Mouse (Mus musculus): ENCODE measurements at regions not wholly inside any gene's neighbourhood (a gene's known extent, or its start where the extent isn't known, plus 50 kb on each side); places are given as distances from the start of the nearest gene placed in this dataset.
A peak's percentile ranks its signal among the peaks of the same experiment; 100 is the strongest.

GRCm38 (mm10) chr11:22626407-22626806 is 114.5 kb downstream of the Tmem17 start:
- no peak for DNase-seq (ENCODE audit: low spot score in 2 of 2)
- Histone ChIP-seq H3K27ac (no peak overlapping the region), H3K4me3 (no peak overlapping the region)
- no peak for TF ChIP-seq CTCF (conservative IDR thresholded peaks at IDR 0.05)

- no peak for DNase-seq (ENCODE audit: low spot score in 2 of 2)
Measured at GRCm38 (mm10) chr11:22628497-22628896, 116.6 kb downstream of the Tmem17 start.

GRCm38 (mm10) chr11:22628979-22629378 is 117.1 kb downstream of the Tmem17 start:
- DNase-seq (ENCODE audit: low spot score in 2 of 2) = no peak
- no peak for TF ChIP-seq CTCF (conservative IDR thresholded peaks at IDR 0.05)
- no peak overlapping the region for H3K4me3 ChIP-seq
- no peak overlapping the region for H3K27ac ChIP-seq

More at GRCm38 (mm10) chr11:22628497-22628896, 116.6 kb downstream of the Tmem17 start:
- no peak for TF ChIP-seq CTCF (conservative IDR thresholded peaks at IDR 0.05)
- Histone ChIP-seq H3K4me3 (no peak overlapping the region), H3K27ac (no peak overlapping the region)

- Histone ChIP-seq H3K27ac (peak overlapping the region; percentile 73), H3K4me3 (peak overlapping the region; percentile 30)
- no peak for TF ChIP-seq CTCF (conservative IDR thresholded peaks at IDR 0.05)
- no peak for DNase-seq (ENCODE audit: low spot score in 2 of 2)
Measured at GRCm38 (mm10) chr11:22629581-22629980, 117.7 kb downstream of the Tmem17 start.

GRCm38 (mm10) chr11:22629991-22630390 is 118.1 kb downstream of the Tmem17 start:
- Histone ChIP-seq H3K27ac (peak overlapping the region; percentile 73), H3K4me3 (peak overlapping the region; percentile 30; the same call in 1 of the 2 replicates)
- DNase-seq (ENCODE audit: low spot score in 2 of 2) = no peak
- TF ChIP-seq CTCF (conservative IDR thresholded peaks at IDR 0.05) = no peak

- TF ChIP-seq CTCF (conservative IDR thresholded peaks at IDR 0.05) = no peak
- peak overlapping the region; percentile 54; the same call in 1 of the 2 replicates for H3K27ac ChIP-seq
- no peak for DNase-seq (ENCODE audit: low spot score in 2 of 2)
- H3K4me3 ChIP-seq = no peak overlapping the region
Measured at GRCm38 (mm10) chr11:22630982-22631381, 119.1 kb downstream of the Tmem17 start.

GRCm38 (mm10) chr11:22631606-22632313 is 119.9 kb downstream of the Tmem17 start:
- no peak for DNase-seq (ENCODE audit: low spot score in 2 of 2)
- TF ChIP-seq CTCF (conservative IDR thresholded peaks at IDR 0.05) = peak; percentile 81
- Histone ChIP-seq H3K4me3 (peak overlapping the region; percentile 23; the same call in 1 of the 2 replicates), H3K27ac (peak overlapping the region; percentile 67)

- peak overlapping the region; percentile 67 for H3K27ac ChIP-seq
- no peak for DNase-seq (ENCODE audit: low spot score in 2 of 2)
- H3K4me3 ChIP-seq = no peak overlapping the region
- no peak for TF ChIP-seq CTCF (conservative IDR thresholded peaks at IDR 0.05)
Measured at GRCm38 (mm10) chr11:22632314-22632700, 120.4 kb downstream of the Tmem17 start.

GRCm38 (mm10) chr11:22632988-22633387 is 121.1 kb downstream of the Tmem17 start:
- no peak for TF ChIP-seq CTCF (conservative IDR thresholded peaks at IDR 0.05)
- H3K27ac ChIP-seq = peak overlapping the region; percentile 67
- H3K4me3 ChIP-seq = no peak overlapping the region
- no peak for DNase-seq (ENCODE audit: low spot score in 2 of 2)

GRCm38 (mm10) chr11:22633961-22634360 is 122.1 kb downstream of the Tmem17 start:
- no peak overlapping the region for H3K27ac ChIP-seq
- no peak overlapping the region for H3K4me3 ChIP-seq
- no peak for DNase-seq (ENCODE audit: low spot score in 2 of 2)
- no peak for TF ChIP-seq CTCF (conservative IDR thresholded peaks at IDR 0.05)

GRCm38 (mm10) chr11:22635021-22635420 is 123.1 kb downstream of the Tmem17 start:
- Histone ChIP-seq H3K4me3 (no peak overlapping the region), H3K27ac (no peak overlapping the region)
- no peak for DNase-seq (ENCODE audit: low spot score in 2 of 2)
- TF ChIP-seq CTCF (conservative IDR thresholded peaks at IDR 0.05) = no peak

- TF ChIP-seq CTCF (conservative IDR thresholded peaks at IDR 0.05) = no peak
- no peak for DNase-seq (ENCODE audit: low spot score in 2 of 2)
- Histone ChIP-seq H3K27ac (peak overlapping the region; percentile 74), H3K4me3 (no peak overlapping the region)
Measured at GRCm38 (mm10) chr11:22636321-22636720, 124.4 kb downstream of the Tmem17 start.

- H3K27ac ChIP-seq = peak overlapping the region; percentile 74
Measured at GRCm38 (mm10) chr11:22636761-22637557, 125.1 kb downstream of the Tmem17 start.

More at GRCm38 (mm10) chr11:22636761-22637557, 125.1 kb downstream of the Tmem17 start:
- DNase-seq (ENCODE audit: low spot score in 2 of 2) = no peak
- TF ChIP-seq CTCF (conservative IDR thresholded peaks at IDR 0.05) = no peak; the same call in 1 of the 2 replicates
- H3K4me3 ChIP-seq = no peak overlapping the region

Data from layer of hippocampus, adult 2 months (tissue).